Mouse (Mus musculus) olfactory bulb, adult 2 months (tissue): Measurements from ENCODE around the gene Celf2.
"Not testable (repeated sequence)": the region's sequence is repeated elsewhere in the genome, so short reads cannot be mapped to it uniquely, and the experiment has no call there.

Experiments
- CTCF ChIP-seq: fragments of 200-500 bp; IDR thresholded peaks from 2 replicates; pipeline ENCODE4 v1.5.1; 2012; ENCODE audit warnings: low read depth, mild to moderate bottlenecking, low read length, moderate library complexity; ENCODE audit not compliant: insufficient read depth
- POLR2A ChIP-seq: fragments of 200-500 bp; IDR thresholded peaks from 2 replicates; pipeline ENCODE4 v1.6.1; 2012; ENCODE audit warnings: mild to moderate bottlenecking, low read depth, low read length, moderate library complexity; ENCODE audit not compliant: insufficient read depth

DNA sequence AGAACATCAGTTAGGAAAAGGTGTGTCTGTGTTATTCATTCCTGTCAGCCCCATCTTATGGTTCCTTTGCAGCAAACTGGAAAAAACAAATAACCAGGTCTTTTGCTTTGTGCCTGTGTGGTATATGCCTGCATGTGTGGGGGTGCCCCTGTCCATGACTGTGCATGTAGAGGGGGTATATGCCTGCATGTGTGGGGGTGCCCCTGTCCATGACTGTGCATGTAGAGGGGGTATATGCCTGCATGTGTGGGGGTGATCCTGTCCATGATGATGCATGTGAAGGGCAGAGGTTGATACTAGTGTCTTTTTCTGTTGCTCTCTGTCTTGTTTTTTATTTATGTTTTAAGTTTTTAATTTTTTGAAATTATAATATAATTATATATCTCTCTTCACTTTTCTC lies 246.7 kb downstream of the Celf2 start:
- TF ChIP-seq CTCF, POLR2A: not testable (repeated sequence)
